ENCODE assay signal across 8 mouse cellular contexts in genomic region chr16:6986031-6986430, GRCm38 (mm10).
DNase-seq lines count a peak whose midpoint lies in the region; ATAC-seq lines count a peak whose summit lies in the region.

No protein-coding gene starts in this region.

- H3K4me1 ChIP-seq in hindbrain, embryonic 15.5 days (replicated peaks), result 0 out of 2 replicates have a peak, but pooled peaks cover 3% of the 10 kb centered on the region
- H3K4me1 ChIP-seq in hindbrain, embryonic 13.5 days (replicated peaks), result no peaks in the 10 kb centered on the region

- no peak overlapping the region for H3K27ac ChIP-seq in hindbrain, embryonic 15.5 days (replicated peaks)
- H3K27ac ChIP-seq in hindbrain, embryonic 13.5 days, result no peak overlapping the region

- no peaks in the 10 kb centered on the region for H3K36me3 ChIP-seq in hindbrain, embryonic 15.5 days
- H3K36me3 ChIP-seq in hindbrain, embryonic 13.5 days, result no peaks in the 10 kb centered on the region

- peak; percentile 61 for ATAC-seq in hindbrain, embryonic 15.5 days (ENCODE audit: low FRiP score, low read depth)
- no peak for ATAC-seq in hindbrain, embryonic 13.5 days (ENCODE audit: low FRiP score)

- no peaks in the 10 kb centered on the region for H3K9me3 ChIP-seq in hindbrain, embryonic 15.5 days
- no peaks in the 10 kb centered on the region for H3K9me3 ChIP-seq in hindbrain, embryonic 13.5 days

- H3K27me3 ChIP-seq in hindbrain, embryonic 15.5 days, result no peaks in the 10 kb centered on the region
- no peaks in the 10 kb centered on the region for H3K27me3 ChIP-seq in hindbrain, embryonic 13.5 days

- peak; percentile 72 to 77 for DNase-seq in right cerebral cortex, postnatal 10 days (ENCODE audit: low spot score in 2 of 2)
- DNase-seq in right cerebral cortex, postnatal 36 days (ENCODE audit: low spot score in 2 of 2), result no peak
- DNase-seq in heart, adult 8-10 months (ENCODE audit: low spot score), result peak; percentile 46
- DNase-seq in lung, postnatal 4 days, result peak; percentile 40 to 67
- no peak for DNase-seq in thymus, postnatal 14 days
- DNase-seq in ovary, postnatal 36 days (ENCODE audit: low spot score), result no peak

- no peak overlapping the region for H3K4me2 ChIP-seq in hindbrain, embryonic 15.5 days
- no peak overlapping the region for H3K4me2 ChIP-seq in hindbrain, embryonic 13.5 days

- H3K9ac ChIP-seq in hindbrain, embryonic 15.5 days, result no peak overlapping the region
- no peak overlapping the region for H3K9ac ChIP-seq in hindbrain, embryonic 13.5 days

- no peak overlapping the region for H3K4me3 ChIP-seq in hindbrain, embryonic 15.5 days
- no peak overlapping the region for H3K4me3 ChIP-seq in hindbrain, embryonic 13.5 days

Comparison
In these comparisons a context has a peak if more than half of its experiments do, and no peak if none do; other contexts are left out.
1. DNase-seq: peak in right cerebral cortex, postnatal 10 days (2 of 2), heart, adult 8-10 months (single experiment) and lung, postnatal 4 days (2 of 2); none in right cerebral cortex, postnatal 36 days (0 of 2), thymus, postnatal 14 days (single experiment) and ovary, postnatal 36 days (single experiment).